Mouse (Mus musculus) mature B cell (primary cell): ENCODE results near the gene Ccdc3.

Experiments
- in situ Hi-C: fragments of 300-500 bp; cut with MboI; formaldehyde crosslinking; loops from 2 replicates; pipeline ENCODE4 v1.14.3; 2019

The Ccdc3 gene

DNA sequence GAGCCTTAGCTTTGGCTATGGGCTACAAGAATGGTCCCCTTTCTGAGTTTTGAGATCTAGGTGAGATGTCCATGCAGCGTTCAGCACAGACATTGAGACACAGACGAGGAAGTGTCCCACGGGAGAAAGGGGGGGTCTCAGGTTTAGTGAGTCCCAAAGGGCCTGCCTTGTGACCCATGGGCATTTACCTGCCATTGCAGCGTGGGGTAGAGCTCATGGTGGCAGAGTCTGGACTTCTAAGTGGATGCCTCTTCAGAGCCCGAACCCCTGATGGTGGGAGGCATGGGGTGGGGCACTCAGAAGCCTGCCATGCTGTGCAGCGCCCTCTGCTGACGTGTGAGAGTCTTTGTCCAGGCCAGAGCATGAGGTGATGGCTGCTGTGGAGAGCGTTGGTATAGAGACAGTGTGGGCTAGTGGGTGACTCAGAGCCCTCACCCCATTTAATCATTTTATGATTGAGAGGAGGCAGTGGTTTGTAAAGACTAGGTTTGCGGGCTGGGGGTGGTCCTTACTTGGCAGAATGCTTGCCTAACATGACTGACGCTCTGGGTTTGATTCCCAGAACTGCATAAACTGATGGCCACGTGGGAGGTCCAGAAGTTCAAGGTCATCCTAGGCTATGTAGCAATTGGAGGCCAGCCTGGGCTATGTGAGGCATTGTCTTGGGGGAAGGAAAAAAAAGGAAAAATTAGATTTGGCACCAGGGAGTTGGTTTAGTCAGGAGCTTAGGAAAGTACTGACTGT is 23.6 kb downstream of the Ccdc3 start:
- in situ Hi-C loops, result no loop called here

DNA sequence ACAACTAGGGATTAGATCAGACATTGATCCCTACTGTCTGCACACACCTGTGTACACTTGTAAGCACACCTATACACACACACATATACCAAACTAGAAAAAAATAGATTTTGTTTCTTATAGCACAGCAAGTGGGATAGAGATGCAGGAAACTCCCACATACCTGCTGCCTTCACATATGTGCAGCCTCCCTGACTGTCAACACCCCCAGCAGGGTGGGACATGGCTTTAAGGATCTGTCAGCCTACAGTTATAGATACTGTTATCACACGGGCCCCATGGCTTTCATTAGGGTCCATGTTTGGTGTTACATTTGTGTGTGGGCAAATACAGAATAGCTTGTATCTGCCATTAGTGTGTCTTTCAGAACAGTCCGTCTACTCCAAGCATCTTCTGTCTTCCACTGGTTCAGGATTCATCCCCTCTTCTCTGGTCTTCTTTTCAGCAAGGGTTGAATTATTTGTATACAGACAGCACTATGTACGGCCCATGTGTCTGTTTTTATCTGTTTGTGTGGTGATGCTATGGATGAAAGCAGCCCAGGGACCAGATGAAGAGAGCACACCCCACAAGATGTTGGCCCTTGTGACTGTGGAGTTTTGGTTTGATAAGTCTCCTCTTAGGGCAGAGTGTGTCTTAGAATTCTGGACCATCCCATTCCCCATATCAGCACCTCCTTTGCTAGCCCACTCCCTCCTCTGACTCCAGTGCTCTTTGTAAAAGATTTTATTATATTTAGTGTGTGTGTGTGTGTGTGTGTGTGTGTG is 24.5 kb downstream of the Ccdc3 start:
- in situ Hi-C loops, result no loop called here

DNA sequence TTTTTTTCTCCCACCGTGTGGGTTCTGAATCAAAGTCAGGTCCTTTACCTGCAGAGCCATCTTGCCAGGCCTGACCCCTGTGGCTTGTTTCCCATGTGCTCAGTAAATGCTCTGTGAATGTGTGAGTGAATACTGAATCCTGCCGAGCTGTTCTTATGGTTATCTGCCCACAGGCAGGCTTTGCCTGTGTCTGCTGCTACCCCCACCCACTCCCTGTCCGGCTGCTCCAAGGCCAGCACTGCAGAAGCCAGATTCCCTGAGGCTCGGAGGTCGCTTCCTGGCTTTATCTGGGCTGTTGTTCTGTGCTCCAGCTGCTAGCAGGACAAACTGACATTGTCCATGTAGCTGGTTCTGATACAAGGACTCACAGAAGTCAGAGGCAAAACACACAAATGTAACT is 25.2 kb downstream of the Ccdc3 start:
- in situ Hi-C loops, result no loop called here

DNA sequence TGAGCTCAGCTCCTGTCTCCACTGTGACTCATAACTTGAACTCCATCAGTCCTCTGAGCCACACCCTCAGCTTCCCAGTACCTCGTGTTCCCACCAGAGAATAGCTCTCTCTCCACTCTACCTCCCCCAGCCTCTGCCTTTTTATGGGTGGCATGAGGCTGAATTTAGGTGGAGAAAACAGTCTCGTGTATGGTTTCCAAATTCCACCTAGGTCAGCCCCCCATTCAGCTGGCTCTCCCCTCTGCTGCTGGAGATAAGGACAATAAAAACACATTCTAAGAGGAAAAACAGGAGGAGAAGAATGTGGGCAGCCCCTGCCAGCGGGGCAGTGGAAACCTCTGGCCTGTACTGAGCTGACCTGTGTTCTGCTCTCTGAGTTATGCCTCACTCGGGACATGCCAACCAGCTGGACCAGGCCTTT is 28.4 kb downstream of the Ccdc3 start:
- in situ Hi-C loops, result no loop called here

DNA sequence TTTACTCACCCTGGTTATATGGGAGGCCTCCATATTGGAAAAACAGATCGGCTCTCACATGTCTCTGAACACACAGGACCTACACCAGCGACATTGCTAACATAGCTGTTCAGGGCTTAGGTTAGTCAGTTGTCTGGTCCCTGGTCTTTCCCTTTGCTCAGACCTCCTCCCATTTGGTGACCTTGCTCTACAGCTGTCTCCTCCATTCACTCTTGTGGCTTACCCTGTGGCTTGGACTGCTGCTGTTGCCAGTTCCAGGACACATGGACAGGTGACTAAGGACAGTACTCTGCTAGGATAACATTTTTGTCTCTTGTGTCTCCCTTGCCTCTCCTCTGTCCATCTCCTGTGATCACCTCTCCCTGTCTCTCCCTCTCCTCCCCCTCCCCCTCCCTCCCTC is 29.2 kb downstream of the Ccdc3 start:
- in situ Hi-C loops, result no loop called here

DNA sequence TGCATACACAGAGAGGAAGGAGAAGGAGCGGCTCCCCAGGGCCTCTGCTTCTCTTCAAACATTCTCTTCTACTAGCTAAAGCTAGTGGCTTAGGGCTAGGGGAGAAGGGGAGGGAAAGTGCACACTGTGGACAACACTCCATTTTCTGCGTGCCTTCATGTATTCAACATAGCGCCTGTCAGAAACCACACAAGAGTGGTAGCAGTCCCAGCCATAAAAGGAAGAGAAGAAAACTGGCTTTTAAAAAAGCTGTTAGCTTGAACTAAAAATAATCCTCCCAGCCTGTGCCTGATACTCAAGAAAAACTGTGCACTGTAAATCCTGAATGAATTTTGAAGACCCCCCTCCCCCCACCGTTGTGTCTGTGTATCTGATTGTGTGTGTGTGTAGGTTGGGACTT is 33.2 kb downstream of the Ccdc3 start:
- in situ Hi-C loops, result no loop called here

DNA sequence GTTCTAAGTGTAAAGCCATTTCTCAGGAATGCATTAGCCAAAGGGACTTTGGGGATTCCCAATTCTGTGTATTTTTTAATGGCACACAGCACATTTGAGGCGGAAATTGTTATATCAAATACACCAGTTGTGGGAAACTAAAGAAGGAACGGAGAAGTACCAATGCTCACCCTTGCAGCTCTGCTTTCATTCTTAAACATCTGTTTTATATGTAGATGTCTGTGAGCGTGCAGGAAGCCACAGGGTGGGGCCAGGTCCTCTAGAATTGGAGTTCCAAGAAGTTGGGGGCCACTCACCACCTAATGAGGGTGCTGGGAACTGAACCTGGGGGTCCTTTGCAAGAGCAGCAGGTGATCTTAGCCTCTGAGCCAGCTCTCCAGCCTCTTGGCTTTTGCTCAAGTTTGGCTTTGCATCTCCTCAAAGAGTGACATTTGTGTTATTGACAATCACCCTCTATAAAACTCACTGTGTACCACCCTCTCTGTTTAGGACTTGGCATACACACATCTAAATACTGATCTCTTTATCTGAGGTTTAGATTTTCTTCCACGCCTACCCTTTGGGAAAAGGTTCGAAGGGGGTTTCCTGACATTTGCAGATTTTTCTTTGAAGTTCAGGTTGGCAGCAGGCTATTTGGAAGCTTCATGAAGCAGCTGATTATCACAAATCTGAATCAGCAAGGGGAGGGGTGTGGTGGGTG is 33.9 kb downstream of the Ccdc3 start:
- in situ Hi-C loops, result no loop called here

DNA sequence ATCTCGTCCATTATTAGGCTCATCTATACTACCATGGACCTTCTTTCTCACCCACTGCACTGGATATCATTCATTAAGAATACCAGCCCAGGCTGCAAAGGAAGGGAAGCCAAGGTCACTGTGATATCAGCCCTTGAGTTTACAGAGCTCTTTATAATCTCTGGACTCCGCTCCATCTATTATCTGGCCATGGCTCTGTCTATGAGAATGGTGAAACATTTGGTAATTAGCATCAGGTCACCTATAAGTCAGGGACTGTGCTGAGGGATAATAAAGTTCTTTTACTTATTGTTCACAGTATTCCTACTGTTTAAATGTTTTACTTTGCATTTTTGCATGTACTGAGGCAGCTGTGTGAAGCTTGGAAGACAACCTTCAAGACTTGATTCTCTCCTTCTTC is 35.2 kb downstream of the Ccdc3 start:
- in situ Hi-C loops, result no loop called here

DNA sequence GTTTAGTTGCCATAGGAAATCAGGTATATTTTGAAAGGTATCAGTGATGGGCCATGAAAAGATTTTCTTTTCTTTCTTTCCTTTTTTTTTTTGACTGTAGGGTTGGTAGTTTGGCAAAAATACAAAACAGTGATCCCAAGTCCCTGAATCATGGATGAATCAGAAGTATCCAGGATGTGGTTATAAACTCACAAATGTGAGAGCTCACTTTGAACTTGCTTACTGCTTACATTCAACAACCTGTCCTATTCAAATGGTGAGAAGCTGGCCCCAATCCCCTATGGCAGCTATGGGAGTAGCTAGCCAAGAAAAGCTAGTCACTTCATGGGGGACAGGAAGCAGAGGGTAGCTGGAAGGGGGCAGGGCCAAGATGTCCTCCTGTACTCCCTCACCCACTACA is 37.1 kb downstream of the Ccdc3 start:
- in situ Hi-C loops, result no loop called here

DNA sequence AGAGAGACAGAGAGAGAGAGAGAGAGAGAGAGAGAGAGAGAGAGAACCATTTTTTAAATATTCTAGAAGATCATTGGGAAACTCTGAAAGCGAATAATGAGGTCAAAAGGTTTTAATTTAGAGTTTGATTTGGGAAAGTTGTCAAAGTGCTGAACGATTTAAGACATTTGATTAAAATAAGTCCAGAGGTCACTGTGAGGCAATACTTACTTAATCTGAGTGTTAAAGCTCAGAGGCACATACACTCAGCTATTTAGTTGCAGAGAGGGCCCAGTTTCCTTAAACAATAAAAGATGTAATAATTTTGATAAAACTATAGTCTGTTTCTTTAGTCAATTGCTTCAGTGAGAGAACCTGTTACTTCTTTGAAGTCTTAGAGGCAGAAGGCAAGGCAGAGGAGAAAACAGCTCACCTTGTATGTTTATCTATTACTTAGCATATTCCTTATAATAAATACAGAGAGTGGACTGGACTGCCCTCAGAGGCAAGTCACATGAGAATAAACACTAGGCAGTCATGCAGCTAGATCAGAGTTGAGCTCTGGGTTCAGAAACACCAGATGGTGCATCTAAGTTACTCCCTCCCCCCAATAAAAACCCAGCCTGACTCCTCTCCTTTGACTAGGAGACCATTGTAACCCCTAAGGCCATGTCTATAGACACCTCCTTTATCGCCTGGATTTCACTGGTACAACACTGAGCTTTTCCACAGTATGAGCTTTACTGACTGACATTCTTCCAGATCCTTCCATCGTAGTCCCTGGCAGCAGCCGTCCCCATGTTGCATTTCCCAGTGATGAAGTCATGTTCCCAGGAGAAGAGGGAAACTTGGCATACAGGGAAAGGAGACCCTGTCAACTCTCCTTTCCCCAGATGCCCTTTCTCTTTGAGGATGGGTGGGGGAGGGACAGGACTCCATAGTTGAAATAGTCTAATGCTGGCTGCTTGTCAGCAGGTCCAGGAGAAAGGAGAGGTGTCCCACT is 44.2 kb downstream of the Ccdc3 start:
- in situ Hi-C loops, result no loop called here

DNA sequence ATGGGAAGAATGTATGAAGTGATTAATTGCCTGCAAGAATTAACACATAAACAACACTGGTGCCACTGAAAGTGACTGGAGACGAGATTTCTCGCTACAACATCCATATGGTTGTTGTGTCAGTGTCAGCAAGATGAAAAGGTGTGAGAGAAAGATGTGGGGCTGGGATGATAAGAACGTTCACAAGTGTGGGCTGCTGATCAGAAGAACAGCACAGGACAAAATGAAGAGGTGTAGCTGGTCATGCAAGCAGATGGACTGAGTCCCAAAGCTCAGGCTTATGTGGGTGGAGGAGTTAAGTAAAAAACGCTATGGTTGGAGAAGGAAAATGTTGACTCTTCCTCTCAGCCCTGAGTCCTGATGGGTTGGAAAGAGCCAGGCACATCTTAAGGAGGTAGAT is 46.6 kb downstream of the Ccdc3 start:
- in situ Hi-C loops, result no loop called here

DNA sequence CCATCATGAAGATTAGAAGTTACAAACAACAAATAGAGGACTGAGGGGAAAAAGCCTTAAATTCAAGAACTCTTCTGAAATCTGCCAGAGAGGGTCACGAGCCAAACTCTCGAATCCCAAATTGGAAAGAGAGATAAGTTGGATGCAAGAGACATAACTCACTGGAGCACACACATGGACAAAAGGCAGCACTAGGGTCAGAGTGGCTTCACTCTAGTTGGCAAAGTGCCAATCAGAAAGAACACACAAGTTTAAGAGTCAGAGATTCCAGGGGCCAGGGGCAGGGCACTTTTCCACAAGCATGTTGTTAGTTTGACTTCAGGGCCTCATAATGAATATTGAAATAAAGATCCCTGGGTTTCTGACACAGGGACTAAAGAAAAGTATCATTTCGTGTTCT is 48.1 kb downstream of the Ccdc3 start:
- in situ Hi-C loops, result no loop called here

DNA sequence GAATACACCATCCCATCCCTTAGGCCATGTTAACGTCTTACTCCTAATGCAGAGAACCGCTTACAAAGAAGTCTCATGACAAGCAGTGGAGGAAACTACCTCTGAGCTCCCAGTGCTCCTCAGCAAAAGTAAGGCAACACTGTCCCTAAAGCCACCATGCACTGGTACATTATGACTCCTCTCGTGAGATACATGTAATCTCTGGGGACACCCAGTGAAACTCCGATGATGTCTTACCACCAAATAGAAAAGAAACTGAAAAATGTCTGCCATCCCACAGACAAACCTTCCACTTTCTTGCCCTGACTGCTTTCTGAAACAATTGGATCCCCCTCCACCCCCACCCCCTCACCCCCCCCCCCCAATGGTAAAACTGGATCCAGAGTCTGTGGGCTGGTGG is 54.6 kb downstream of the Ccdc3 start:
- in situ Hi-C loops, result no loop called here

DNA sequence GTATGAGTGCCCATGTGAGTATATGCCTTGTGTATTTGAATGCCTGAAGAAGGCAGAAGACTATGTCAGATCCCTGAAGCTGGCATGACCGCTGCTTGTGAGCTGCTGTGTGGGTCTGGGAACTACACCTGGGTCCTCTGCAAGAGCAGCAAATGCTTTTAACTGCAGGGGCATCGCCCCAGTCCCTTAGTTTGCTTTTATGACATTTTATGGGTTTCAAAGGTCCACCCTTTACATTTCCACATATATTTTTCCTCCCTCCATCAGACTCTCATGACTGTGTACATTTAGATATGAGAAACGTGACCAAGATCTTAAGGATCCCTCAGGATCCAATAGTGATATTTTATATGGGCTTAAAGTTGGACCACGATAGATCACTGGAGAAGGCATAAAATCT is 55.5 kb downstream of the Ccdc3 start:
- in situ Hi-C loops, result no loop called here

DNA sequence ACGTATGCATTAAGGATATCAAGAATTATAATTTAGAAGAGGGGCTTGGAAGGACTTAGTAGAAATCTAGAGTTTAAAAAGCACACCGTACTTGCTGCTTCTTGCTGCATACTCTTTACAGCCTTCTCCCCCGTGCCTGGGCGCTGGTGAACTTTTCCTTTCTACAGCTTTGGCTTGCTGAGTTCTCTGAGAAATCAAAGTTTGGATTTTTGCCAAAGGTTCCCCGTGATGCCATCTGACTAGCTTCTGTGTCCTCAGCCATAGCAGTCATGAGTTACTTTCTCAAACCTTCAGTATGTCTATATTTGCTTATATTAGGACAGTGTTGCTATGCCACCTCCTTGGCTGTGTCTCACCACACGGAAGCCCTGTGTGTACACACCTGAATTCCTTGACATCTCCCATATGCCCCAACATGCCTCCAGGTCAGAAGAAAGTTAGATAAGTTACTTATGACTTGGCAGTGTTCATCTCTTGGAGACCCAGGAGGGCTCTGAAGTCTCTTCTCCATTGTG is 57.2 kb downstream of the Ccdc3 start:
- in situ Hi-C loops, result no loop called here

DNA sequence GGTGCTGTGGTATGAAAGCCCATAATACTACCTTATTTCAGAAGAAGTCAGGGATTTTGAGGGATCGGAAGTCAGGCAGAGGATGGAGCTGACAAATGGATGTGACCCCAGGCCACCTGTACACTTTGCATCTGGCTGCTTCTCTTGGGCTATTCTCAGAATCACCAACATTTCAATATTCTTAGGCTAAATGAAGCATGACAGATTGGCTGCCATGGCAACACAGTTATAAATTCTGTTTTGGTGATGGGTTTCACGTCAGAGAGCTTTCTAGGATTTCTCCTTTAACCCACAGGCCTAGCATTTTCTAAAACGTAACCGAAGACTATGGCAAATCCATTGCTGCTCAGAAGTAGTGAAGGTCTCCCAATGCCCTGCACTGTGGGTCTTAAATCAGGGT is 59.9 kb downstream of the Ccdc3 start:
- in situ Hi-C loops, result no loop called here

DNA sequence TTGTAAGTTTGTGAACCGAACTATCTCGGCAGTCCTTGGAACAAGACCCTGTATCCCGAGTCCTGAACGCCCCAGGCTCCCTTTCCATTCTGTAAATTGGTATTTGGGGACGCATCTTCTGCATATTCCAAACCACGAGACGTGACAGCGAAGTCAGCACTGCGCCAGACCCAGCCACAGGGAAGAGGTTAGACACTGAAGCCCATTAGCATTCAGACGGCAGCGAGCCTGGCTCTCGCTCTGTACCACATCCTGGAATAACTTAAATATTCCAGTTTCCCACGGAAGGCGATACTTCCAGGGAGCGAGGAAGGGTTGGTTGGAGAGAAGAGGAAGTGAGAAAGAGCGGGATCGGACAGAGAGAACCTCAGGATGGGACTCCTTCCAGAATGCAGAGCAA is 61.7 kb downstream of the Ccdc3 start:
- in situ Hi-C loops, result no loop called here

DNA sequence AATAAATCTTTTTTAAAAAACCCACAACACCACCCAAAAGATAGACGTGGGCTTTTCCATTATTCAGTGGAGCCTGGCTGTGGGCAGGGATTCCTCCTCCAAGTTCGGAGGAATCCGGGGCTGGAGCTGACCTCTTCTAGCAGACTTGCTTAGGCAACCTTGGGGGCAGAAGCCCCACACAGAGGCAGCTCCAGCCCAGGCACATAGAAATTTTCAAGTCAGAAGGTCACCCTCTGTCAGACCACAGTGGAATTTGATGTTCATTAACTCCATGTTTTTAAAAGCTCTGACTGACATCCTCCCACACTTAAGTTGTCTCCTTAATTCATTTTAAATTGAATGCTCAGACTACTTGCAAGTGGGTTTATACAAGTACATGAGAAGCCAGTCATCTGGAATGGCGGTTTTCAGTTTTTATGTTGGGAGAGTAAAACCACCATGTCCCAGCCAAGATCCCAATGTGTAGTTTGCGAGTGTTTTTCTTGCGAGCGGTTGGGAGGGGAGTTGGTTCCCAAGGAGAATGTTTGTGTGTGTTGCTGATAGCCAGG is 63.3 kb downstream of the Ccdc3 start:
- in situ Hi-C loops, result no loop called here

DNA sequence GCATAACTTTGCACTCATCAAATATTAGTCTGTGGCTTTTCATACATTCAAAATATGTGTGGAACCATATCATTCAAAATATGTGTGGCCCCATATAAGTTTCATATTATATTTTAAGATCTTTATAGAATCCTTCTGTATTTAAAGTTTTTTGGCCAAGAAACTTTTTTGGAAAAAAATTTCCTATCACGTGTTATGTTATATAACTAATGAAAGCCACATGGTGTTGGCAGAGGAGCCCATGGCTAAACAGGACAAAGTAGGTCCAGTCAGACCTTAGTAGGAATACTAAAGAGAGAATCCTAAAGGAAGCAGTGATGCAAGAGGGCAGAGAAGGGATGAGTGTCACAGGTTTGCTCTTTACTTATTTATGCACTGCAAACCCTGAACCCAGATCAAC is 65.6 kb downstream of the Ccdc3 start:
- in situ Hi-C loops, result no loop called here

DNA sequence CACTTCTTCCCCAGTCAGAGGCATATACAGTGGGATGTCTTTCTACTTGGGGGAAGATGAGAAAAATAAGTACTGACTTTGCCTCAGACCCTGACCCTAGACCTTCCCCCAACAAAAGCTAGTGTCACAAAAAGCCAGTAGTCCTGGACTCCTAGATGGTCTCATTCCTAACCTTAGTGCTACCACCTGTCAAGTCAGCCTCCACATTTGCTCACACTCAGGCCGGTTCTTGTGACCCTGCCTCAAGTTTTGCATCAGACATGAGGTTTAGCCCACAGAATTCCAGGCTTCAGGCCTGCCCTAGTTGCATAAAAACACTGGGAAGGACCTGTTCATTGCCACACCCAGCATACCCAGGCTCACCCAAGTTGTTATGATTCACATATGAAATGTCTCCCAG is 67.4 kb downstream of the Ccdc3 start:
- in situ Hi-C loops, result no loop called here

DNA sequence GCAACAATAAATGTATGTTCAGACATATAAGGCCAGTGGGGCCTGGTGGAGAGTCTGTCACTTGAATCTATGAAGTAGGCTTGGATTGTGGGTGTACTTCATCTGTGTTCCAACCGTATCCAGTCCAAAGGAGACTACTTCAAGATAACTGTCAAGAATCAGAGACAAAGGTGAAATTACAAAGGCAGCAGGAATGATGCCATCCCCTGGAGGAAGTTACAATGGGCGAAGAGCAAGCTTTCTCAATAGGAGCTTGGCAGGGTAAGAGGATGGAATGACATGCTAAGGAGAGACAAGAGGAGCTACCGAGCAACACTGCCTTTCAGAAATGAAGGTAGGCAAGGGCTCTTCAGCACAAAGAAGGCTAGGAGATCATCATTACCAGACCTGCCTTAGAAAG is 69.1 kb downstream of the Ccdc3 start:
- in situ Hi-C loops, result no loop called here
